Mouse (Mus musculus) lung, postnatal 0 days (tissue): ENCODE results near the gene Med12l.

Source experiments
- CTCF ChIP-seq: IDR thresholded peaks from 2 replicates; pipeline ENCODE4 v1.5.1; 2016; ENCODE audit warnings: antibody characterized with exemption, mild to moderate bottlenecking
- EP300 ChIP-seq: IDR thresholded peaks from 2 replicates; pipeline ENCODE4 v1.6.1; 2016; ENCODE audit warnings: antibody characterized with exemption, mild to moderate bottlenecking, control low read depth

GRCm38 (mm10) chr3:59125022-59125421 is 119.4 kb downstream of the Med12l start:
- TF ChIP-seq CTCF (no peak), EP300 (no peak)
